Mouse (Mus musculus) bone marrow, adult 2 months (tissue): ENCODE data around the gene 2010300C02Rik. TPM values are rescaled to one million over a fixed set of nuclear protein-coding genes. Genes with fewer than 3 reads are reported as not detected.

ENCODE experiments used
- H3K27ac ChIP-seq: fragments of 200-500 bp; 2 replicates; pipeline ENCODE4 v1.5.1; 2012; ENCODE audit warnings: low read depth, mild to moderate bottlenecking, control low read depth, inconsistent platforms, low read length; ENCODE audit not compliant: control insufficient read depth, poor library complexity, insufficient read depth
- H3K4me1 ChIP-seq: fragments of 200-500 bp; 2 replicates; pipeline ENCODE4 v1.6.1; 2011; ENCODE audit warnings: low read length; ENCODE audit not compliant: control insufficient read depth, insufficient read depth
- H3K4me3 ChIP-seq: fragments of 200-500 bp; replicated peaks from 2 replicates; pipeline ENCODE3; 2011; ENCODE audit warnings: mild to moderate bottlenecking, low read depth, low read length, control low read depth; ENCODE audit not compliant: control insufficient read depth
- CTCF ChIP-seq: fragments of 200-500 bp; IDR thresholded peaks from 2 replicates; pipeline ENCODE4 v1.5.1; 2011; ENCODE audit warnings: low read length, control low read depth; ENCODE audit not compliant: control insufficient read depth, insufficient read depth
- POLR2A ChIP-seq: fragments of 200-500 bp; IDR thresholded peaks from 2 replicates; pipeline ENCODE4 v1.6.1; 2011; ENCODE audit warnings: low read depth, mild to moderate bottlenecking, control low read depth, low read length, borderline replicate concordance; ENCODE audit not compliant: control insufficient read depth
- WGBS: fragments of 180-500 bp; shearing (Covaris S2); methylation state at CpG from one replicate; pipeline ENCODE4 v1.1.7; 2018; 5-methylcytosine and 5-hydroxymethylcytosine counted together
- polyA plus RNA-seq: library from polyadenylated mRNA; stranded (reverse); fragments of >200 nt; gene quantifications from 2 replicates; pipeline ENCODE4 v1.2.4, GENCODE M21; 2011; ENCODE audit warnings: low replicate concordance; ENCODE audit not compliant: missing spikeins, insufficient read depth, insufficient read length

2010300C02Rik gene
- polyA plus RNA-seq, 1 experiment: not detected

DNA sequence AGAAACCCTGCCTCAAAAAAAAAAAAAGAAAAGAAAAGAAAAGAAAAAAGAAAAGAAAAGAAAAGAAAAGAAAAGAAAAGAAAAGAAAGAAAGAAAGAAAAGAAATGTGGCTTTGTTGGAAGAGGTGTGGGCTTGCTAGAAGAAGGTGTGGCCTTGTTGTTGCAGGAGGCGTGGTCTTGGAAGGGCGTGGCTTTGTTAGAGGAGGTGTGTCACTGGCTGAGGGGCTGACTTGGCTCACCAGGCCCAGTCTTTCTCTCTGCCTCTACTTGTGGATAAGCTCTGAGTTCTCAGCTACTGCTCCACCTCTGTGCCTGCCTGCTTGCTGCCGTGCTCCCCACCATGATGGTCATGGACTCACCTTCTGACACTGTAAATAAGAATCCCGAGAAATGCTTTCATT is 17.2 kb upstream of the 2010300C02Rik start:
- Histone ChIP-seq H3K4me3 (no peak overlapping the region), H3K27ac (no peak overlapping the region), H3K4me1 (peaks cover 3% of the 10 kb centered on the region; the same call in 1 of the 2 replicates)
- TF ChIP-seq CTCF (no peak), POLR2A (no peak)
- 85% methylated on average over 4 of the region's 4 CpGs for WGBS

DNA sequence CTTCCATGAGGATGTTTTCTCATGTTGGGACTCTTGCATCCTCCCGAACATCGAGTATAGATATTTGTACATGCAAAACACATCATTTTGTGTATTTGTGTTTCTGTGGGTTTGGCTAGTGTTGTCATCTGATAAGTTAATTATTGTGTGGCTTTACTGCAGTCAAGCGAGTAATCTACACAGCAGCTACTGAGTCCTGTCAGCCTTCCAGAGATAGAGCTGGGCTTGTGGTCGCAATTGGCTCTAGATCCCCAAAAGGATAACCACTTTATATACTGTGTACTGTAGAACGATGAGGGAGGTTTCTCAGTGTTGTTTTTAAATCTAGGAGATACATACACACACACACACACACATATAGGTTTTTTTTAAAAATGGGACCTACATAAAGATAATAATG is 16.0 kb upstream of the 2010300C02Rik start:
- 61% methylated on average over 5 of the region's 5 CpGs for WGBS
- TF ChIP-seq POLR2A: no peak
- no peak for TF ChIP-seq CTCF
- Histone ChIP-seq H3K27ac (no peak overlapping the region), H3K4me1 (peaks cover 3% of the 10 kb centered on the region; the same call in 1 of the 2 replicates), H3K4me3 (no peak overlapping the region)

DNA sequence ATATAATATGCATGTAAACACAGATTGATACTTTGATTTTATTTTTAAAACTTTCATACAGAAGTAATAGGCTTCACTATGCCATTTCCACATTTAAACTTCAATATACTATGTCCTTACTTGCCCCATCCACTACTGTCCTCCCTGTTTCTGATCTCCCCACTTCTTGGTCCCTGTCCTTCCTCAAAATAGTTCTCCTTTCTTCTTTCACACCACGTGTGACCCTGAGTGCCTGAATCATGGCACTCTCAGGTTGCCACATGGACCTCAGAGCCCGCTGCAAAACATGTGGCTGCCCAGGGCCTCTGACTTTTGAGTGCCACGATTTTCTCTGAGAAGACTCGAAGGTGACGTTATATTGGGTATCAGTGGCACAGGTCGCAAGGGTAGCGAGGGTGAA is 15.0 kb upstream of the 2010300C02Rik start:
- no peak overlapping the region for H3K27ac ChIP-seq
- TF ChIP-seq POLR2A (no peak), CTCF (no peak)
- 58% methylated on average over 7 of the region's 7 CpGs for WGBS
- H3K4me3 ChIP-seq: no peak overlapping the region
- peaks cover 3% of the 10 kb centered on the region; the same call in 1 of the 2 replicates for H3K4me1 ChIP-seq

DNA sequence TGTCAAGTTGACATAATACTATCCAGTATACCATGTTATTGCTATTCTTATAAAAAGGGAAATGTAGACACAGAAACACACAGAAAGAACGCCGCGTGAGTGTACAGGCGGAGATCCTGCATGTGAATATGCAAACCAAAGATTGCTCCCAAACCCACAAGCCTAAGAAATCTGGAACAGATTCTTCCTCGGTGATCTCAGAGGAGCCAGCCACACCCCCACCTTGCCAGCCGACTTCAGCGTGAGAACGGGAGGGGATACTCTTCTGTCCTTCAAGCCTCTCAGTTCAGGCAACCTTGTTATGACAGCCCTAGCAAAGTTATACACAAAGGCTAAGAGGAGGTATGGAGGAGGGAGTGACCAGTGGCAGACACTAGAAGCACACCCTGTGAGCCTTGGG is 9.5 kb upstream of the 2010300C02Rik start:
- no peak overlapping the region for H3K27ac ChIP-seq
- TF ChIP-seq CTCF (no peak), POLR2A (no peak)
- no peak overlapping the region for H3K4me3 ChIP-seq
- WGBS: 88% methylated on average over 8 of the region's 8 CpGs
- peaks cover 1% of the 10 kb centered on the region; the same call in 1 of the 2 replicates for H3K4me1 ChIP-seq

DNA sequence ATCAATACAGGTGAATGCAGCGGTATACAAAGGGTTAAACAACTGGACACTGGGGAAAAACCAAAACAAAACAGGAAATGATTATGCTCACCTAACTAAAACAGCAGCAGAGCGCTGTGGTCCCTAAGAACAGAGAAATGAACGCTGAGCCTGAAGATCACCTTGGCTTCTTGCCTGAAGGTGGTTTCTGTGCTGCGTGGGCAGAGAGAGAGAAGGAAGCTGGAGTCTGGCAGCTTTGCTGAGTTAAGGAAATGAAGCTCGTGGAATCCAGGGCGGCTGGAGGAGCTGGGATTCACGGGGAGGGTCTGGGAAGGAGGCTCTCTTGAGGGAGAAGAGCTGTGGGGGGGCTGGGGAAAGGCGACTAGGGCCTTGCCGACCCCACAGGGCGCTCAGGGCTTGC is 8.2 kb upstream of the 2010300C02Rik start:
- H3K4me1 ChIP-seq: no peaks in the 10 kb centered on the region
- H3K27ac ChIP-seq: no peak overlapping the region

DNA sequence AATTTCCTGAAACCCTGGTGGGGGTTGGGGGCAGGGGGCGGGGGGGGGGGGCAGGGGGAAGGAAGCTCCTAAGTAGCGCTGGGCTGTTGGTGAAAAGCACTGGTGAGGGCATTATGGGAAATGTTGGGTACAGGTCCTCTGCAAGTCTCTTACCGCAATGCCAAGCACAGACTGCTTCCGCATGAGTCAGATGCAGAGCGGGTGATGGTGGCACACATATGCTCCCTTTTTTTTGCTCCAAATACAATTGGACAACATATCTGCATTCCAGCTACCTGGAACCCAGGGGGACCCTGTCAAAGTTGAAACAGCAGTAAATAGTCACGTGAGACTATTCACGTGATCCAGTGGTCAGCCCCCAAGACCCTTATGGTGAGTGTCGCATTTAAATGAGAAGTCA is 7.3 kb upstream of the 2010300C02Rik start:
- 64% methylated on average over 8 of the region's 8 CpGs for WGBS
- Histone ChIP-seq H3K4me3 (no peak overlapping the region), H3K4me1 (no peaks in the 10 kb centered on the region), H3K27ac (no peak overlapping the region)
- TF ChIP-seq POLR2A: no peak
- TF ChIP-seq CTCF: no peak

More for the DNA sequence above, 8.2 kb upstream of the 2010300C02Rik start:
- 29% methylated on average over 10 of the region's 10 CpGs for WGBS
- H3K4me3 ChIP-seq: no peak overlapping the region
- TF ChIP-seq POLR2A: no peak
- TF ChIP-seq CTCF: no peak

DNA sequence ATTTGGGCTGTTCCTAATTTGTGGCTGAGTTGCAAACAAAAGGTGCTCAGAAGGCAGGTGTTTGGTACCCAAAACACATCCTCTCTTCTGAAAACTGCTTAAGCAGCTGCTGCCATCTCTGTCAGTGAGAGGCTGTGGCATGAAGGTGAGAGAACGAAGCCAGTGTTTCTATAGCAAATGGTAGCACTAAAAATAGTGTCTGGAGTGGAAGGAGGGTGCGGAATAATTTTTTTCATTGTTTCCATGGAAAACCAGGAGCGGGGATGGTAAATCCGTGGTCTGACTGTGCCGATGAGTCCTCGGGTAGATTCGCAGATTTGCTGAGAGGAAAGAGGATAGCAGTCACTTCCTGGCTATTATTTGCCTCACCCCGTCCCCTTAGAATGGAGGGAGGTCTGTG is 6.5 kb upstream of the 2010300C02Rik start:
- Histone ChIP-seq H3K27ac (no peak overlapping the region), H3K4me3 (no peak overlapping the region), H3K4me1 (no peaks in the 10 kb centered on the region)
- no peak for TF ChIP-seq CTCF
- 43% methylated on average over 8 of the region's 8 CpGs for WGBS

DNA sequence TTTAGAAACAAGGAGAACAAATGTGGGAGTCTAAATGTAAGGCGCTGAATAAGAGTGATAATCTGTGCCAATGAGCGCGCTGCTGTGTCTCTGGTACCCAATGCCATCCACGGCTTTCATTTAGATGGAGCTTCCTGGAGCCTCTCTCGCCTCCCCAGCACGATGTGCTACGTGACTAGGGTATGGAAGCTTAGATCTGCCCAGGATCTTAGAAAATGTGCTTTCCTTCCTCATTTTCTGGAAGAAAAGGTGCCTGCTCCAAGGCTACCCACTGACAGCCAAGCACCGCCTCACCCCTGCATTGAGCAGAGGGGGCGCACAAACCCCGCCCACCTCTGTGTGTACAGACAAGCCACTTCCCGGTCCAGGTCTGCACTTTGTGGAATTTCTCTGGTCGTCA is 6.0 kb upstream of the 2010300C02Rik start:
- Histone ChIP-seq H3K4me3 (no peak overlapping the region), H3K4me1 (no peaks in the 10 kb centered on the region; the same call in 1 of the 2 replicates), H3K27ac (no peak overlapping the region)
- WGBS: 22% methylated on average over 12 of the region's 12 CpGs
- no peak for TF ChIP-seq POLR2A
- no peak for TF ChIP-seq CTCF

DNA sequence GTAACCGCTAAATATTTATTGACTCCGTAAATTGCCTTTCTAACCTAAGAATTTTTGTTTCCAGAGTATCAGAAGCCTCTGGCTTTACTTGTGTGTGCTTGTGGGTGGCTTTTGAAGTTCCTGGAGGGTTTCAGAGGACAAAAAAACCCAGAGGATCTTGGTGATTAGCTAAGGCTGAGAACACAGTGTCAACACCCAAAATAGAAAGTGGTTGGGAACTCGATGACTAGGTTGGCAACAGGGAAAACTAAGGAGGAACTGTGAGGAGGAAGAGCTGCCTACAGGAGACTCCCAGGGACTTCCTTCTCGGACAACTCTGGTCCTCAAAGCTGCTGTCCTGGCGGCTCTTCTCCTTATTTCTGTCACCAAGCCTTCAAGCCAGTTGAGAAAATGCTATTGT is 1.2 kb upstream of the 2010300C02Rik start:
- 68% methylated on average over 5 of the region's 5 CpGs for WGBS
- H3K4me1 ChIP-seq: no peaks in the 10 kb centered on the region; the same call in 1 of the 2 replicates
- TF ChIP-seq CTCF (no peak), POLR2A (no peak)
- no peak overlapping the region for H3K27ac ChIP-seq
- no peak overlapping the region for H3K4me3 ChIP-seq
